Mouse (Mus musculus): ENCODE results near the gene Gde1.

Gene Gde1

GRCm38 (mm10) chr7:118705101-118705961 is at the start of gene Gde1:
Gene Gde1, minus strand, starts transcription at chr7:118705778.
- DNase-seq (ENCODE audit: low read depth in 1 of 2, low spot score in 2 of 2), result peak; percentile 52 to 69

GRCm38 (mm10) chr7:118751625-118752024 is 46.0 kb upstream of the Gde1 start:
- no peak for DNase-seq (ENCODE audit: low read depth in 1 of 2, low spot score in 2 of 2)

DNA sequence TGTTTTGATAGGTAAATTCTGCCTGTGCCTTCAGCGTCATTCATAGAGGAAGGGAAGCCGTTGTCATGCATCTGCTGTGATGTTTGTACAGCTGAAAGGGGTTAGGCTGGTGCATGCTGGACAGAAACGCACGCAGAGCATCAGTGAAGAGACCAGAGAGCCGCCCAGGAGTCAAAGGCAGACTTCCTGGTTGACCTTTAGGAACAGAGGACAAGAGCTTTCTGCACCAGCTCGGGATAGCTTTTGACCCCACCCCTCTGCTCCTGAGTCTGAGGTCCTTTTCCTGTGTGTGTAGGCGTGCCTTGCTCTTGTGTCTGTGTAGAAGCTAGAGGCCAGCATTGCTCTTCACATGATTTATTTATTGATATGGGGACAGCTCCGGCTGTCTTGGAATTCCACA is 44.1 kb upstream of the Gde1 start:
- DNase-seq (ENCODE audit: low read depth in 1 of 2, low spot score in 2 of 2), result no peak

- no peak for DNase-seq (ENCODE audit: low read depth in 1 of 2, low spot score in 2 of 2)
These were observed 42.5 kb upstream of the Gde1 start for GRCm38 (mm10) chr7:118747891-118748672.

GRCm38 (mm10) chr7:118744766-118745165 is 39.2 kb upstream of the Gde1 start:
- no peak for DNase-seq (ENCODE audit: low read depth in 1 of 2, low spot score in 2 of 2)

GRCm38 (mm10) chr7:118742278-118742677 is 36.7 kb upstream of the Gde1 start:
- no peak for DNase-seq (ENCODE audit: low read depth in 1 of 2, low spot score in 2 of 2)

- DNase-seq (ENCODE audit: low read depth in 1 of 2, low spot score in 2 of 2), result peak; percentile 85 to 89
These were observed 35.2 kb upstream of the Gde1 start for GRCm38 (mm10) chr7:118740532-118741338.

DNA sequence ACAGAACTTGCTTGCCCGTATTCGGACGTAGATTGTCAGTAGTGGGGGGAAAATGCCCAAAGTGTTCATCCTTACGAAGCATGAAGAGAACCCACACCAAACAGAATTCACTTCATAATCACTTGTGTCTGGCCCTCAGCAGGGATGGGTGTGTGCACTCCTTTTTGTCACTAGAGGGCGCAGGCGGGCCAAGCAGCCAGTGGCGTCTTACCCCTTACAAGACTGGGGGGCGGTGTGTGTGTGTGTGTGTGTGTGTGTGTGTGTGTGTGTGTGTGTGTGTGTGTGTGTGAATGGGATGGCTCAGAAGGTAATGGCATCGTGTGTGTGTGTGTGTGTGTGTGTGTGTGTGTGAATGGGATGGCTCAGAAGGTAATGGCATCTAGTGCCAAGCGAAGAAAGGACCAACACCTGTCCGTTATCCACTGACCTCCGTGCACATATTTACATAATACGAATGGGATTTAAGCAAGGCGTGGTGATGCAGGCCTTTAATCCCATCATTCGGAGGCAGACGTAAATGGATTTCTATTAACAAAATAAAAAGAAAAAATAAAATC is 34.5 kb upstream of the Gde1 start, which contains the start of gene Vps35l:
Gene Vps35l, plus strand, starts transcription at position 252 of the 557 bp plus-strand sequence.
- peak in 1 of 2 experiments; percentile 64 for DNase-seq (ENCODE audit: low read depth in 1 of 2, low spot score in 2 of 2)

GRCm38 (mm10) chr7:118738730-118739129 is 33.2 kb upstream of the Gde1 start:
- DNase-seq (ENCODE audit: low read depth in 1 of 2, low spot score in 2 of 2), result no peak

DNA sequence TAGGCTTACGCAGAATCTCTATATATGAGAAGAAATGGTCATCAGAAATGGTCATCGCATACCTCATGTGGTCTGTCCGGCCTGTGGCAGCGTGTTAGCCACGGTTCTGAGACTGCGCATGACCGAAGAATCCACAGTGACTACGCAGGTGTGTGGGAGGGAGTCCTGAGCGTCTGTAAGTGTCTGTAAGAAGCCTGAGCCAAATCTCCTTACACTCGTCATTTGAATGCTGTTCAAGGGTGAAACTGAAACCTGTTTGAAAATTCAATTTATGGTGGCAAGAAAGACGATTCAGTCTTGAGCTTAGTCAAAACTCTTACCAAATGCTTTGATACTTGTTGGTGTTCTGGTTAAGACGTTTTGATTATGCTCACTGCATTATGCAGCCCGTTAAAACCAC is 27.6 kb upstream of the Gde1 start:
- DNase-seq (ENCODE audit: low read depth in 1 of 2, low spot score in 2 of 2), result no peak

DNA sequence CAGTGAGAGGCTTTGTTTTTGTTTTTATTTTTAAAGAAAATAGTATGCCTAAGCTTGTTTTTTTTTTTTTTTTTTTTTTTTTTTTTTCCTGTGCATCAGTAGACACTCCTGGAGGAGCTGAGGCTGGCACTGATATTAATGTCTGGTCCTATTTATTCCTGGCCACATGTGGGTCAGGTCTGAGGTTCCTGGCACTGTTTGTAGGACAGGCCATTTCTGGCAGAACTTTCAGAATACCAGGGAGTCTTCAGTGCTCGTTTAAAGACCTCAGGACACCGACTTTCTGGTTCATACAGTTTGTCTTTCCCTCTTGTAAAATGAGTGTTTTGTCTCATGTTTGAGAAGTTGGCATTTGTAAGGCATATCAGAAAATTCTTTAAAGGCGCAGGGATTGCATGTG is 26.2 kb upstream of the Gde1 start:
- no peak for DNase-seq (ENCODE audit: low read depth in 1 of 2, low spot score in 2 of 2)

GRCm38 (mm10) chr7:118728846-118729587 is 23.4 kb upstream of the Gde1 start:
- no peak for DNase-seq (ENCODE audit: low read depth in 1 of 2, low spot score in 2 of 2)

- DNase-seq (ENCODE audit: low read depth in 1 of 2, low spot score in 2 of 2), result no peak
These were observed 19.9 kb upstream of the Gde1 start for GRCm38 (mm10) chr7:118725459-118725858.

DNA sequence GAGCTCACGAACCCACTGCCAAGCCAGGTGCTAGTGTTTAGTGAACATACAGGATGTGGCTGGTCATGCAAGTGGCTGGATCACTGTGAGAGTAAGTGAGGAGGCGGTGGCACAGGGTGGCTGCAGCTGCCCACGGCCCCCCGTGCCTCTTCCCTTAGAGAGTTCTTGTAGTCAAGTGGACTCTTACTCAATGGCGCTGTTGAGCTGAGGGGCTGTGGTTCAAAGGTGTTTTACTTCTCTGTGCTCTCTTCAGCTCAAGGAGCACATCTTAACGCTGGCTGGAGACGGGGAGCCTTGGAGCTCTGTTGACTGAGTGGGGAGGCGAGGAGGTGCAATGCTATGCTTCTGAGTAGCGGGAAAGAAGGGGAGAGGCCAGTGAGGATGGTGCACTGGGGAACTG is 18.3 kb upstream of the Gde1 start:
- no peak for DNase-seq (ENCODE audit: low read depth in 1 of 2, low spot score in 2 of 2)

GRCm38 (mm10) chr7:118718066-118718465 is 12.5 kb upstream of the Gde1 start:
- DNase-seq (ENCODE audit: low read depth in 1 of 2, low spot score in 2 of 2), result no peak

- DNase-seq (ENCODE audit: low read depth in 1 of 2, low spot score in 2 of 2), result no peak
These were observed 9.3 kb upstream of the Gde1 start for GRCm38 (mm10) chr7:118714873-118715272.

GRCm38 (mm10) chr7:118712228-118713173 is 6.9 kb upstream of the Gde1 start, which contains the start of gene Ccp110:
Gene Ccp110, plus strand, starts transcription at chr7:118712552.
- DNase-seq (ENCODE audit: low read depth in 1 of 2, low spot score in 2 of 2), result peak; percentile 85 to 90

DNA sequence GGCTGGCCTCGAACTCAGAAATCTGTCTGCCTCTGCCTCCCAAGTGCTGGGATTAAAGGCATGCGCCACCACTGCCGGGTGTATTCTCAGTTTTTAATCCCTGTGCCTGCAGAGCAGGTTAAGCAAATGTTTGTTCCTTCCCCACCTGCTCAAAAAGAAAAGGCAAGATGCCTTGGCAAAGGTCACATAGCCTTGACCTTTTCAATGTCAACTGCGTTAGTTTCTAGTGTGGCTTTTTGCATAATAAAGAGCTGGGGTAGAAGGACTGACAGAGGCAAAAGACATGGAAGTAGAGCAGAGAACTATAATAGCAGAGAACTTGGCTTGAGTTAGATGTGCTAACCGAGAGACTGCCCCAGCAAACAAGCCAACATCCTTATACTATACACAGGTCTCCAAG is 5.2 kb upstream of the Gde1 start:
- no peak for DNase-seq (ENCODE audit: low read depth in 1 of 2, low spot score in 2 of 2)

GRCm38 (mm10) chr7:118708002-118708401 is 2.4 kb upstream of the Gde1 start:
- DNase-seq (ENCODE audit: low read depth in 1 of 2, low spot score in 2 of 2), result no peak
